Mouse (Mus musculus): Measurements from ENCODE around the gene Sucnr1. TPM values are rescaled to one million over a fixed set of nuclear protein-coding genes. Genes with fewer than 3 reads are reported as not detected.
"Not testable (repeated sequence)": the region's sequence is repeated elsewhere in the genome, so short reads cannot be mapped to it uniquely, and the experiment has no call there.

Gene Sucnr1
- total RNA-seq (2022), result under 1 TPM in 1 of 4 experiments, not detected in 3; 0.54 TPM

GRCm38 (mm10) chr3:60081648-60082047 is at the start of gene Sucnr1:
TSS of gene Sucnr1 (plus strand) at chr3:60081869.
- DNase-seq (ENCODE audit: low spot score in 2 of 2), result no peak

- DNase-seq (ENCODE audit: low spot score in 2 of 2), result no peak
Observed at GRCm38 (mm10) chr3:60046221-60046913, 35.3 kb upstream of the Sucnr1 start.

- DNase-seq (ENCODE audit: low spot score in 2 of 2), result no peak
Observed at GRCm38 (mm10) chr3:60053231-60053927, 28.3 kb upstream of the Sucnr1 start.

GRCm38 (mm10) chr3:60053931-60054330 is 27.7 kb upstream of the Sucnr1 start:
- no peak for DNase-seq (ENCODE audit: low spot score in 2 of 2)

- no peak for DNase-seq (ENCODE audit: low spot score in 2 of 2)
Observed at GRCm38 (mm10) chr3:60056451-60056850, 25.2 kb upstream of the Sucnr1 start.

- DNase-seq (ENCODE audit: low spot score in 2 of 2), result no peak
Observed at GRCm38 (mm10) chr3:60057070-60057808, 24.4 kb upstream of the Sucnr1 start.

- DNase-seq (ENCODE audit: low spot score in 2 of 2), result no peak
Observed at GRCm38 (mm10) chr3:60057809-60058082, 23.9 kb upstream of the Sucnr1 start.

GRCm38 (mm10) chr3:60078883-60079415 is 2.7 kb upstream of the Sucnr1 start:
- DNase-seq (ENCODE audit: low spot score in 2 of 2), result no peak

- DNase-seq (ENCODE audit: low spot score in 2 of 2), result no peak
Observed at GRCm38 (mm10) chr3:60080572-60080971, 1.1 kb upstream of the Sucnr1 start.

- DNase-seq (ENCODE audit: low spot score in 2 of 2), result no peak
Observed at GRCm38 (mm10) chr3:60082746-60083145, 1.1 kb downstream of the Sucnr1 start.

- no peak for DNase-seq (ENCODE audit: low spot score in 2 of 2)
Observed at GRCm38 (mm10) chr3:60085729-60086128, 4.1 kb downstream of the Sucnr1 start.

- no peak for DNase-seq (ENCODE audit: low spot score in 2 of 2)
Observed at GRCm38 (mm10) chr3:60091321-60091720, 9.7 kb downstream of the Sucnr1 start.

GRCm38 (mm10) chr3:60094386-60095156 is 12.9 kb downstream of the Sucnr1 start:
- no peak for DNase-seq (ENCODE audit: low spot score in 2 of 2)

- DNase-seq (ENCODE audit: low spot score in 2 of 2), result no peak
Observed at GRCm38 (mm10) chr3:60096941-60097340, 15.3 kb downstream of the Sucnr1 start.

GRCm38 (mm10) chr3:60097485-60097884 is 15.8 kb downstream of the Sucnr1 start:
- DNase-seq (ENCODE audit: low spot score in 2 of 2), result no peak

GRCm38 (mm10) chr3:60098521-60098920 is 16.9 kb downstream of the Sucnr1 start:
- no peak for DNase-seq (ENCODE audit: low spot score in 2 of 2)

- DNase-seq (ENCODE audit: low spot score in 2 of 2), result no peak
Observed at GRCm38 (mm10) chr3:60104462-60105109, 22.9 kb downstream of the Sucnr1 start.

- not testable (repeated sequence) for DNase-seq (ENCODE audit: low spot score in 2 of 2)
Observed at GRCm38 (mm10) chr3:60106446-60106845, 24.8 kb downstream of the Sucnr1 start.

- DNase-seq (ENCODE audit: low spot score in 2 of 2), result no peak
Observed at GRCm38 (mm10) chr3:60107736-60108135, 26.1 kb downstream of the Sucnr1 start.

GRCm38 (mm10) chr3:60108815-60109214 is 27.1 kb downstream of the Sucnr1 start:
- no peak for DNase-seq (ENCODE audit: low spot score in 2 of 2)

- no peak for DNase-seq (ENCODE audit: low spot score in 2 of 2)
Observed at GRCm38 (mm10) chr3:60111135-60111710, 29.6 kb downstream of the Sucnr1 start.
